Mouse (Mus musculus) left cerebral cortex, adult 9 months (tissue): ENCODE results near the gene Vmn2r13.
"Not testable (repeated sequence)": the region's sequence is repeated elsewhere in the genome, so short reads cannot be mapped to it uniquely, and the experiment has no call there.

Source experiments
- DNase-seq, 2 experiments: peaks; one replicate each; pipeline ENCODE4 v3.0.0; 2022; ENCODE audit warnings: low spot score in 2 of 2

Vmn2r13 gene

GRCm38 (mm10) chr5:109192099-109192498 lies at the start of gene Vmn2r13:
Vmn2r13 (minus strand) TSS chr5:109192199.
- DNase-seq: not testable (repeated sequence)

DNA sequence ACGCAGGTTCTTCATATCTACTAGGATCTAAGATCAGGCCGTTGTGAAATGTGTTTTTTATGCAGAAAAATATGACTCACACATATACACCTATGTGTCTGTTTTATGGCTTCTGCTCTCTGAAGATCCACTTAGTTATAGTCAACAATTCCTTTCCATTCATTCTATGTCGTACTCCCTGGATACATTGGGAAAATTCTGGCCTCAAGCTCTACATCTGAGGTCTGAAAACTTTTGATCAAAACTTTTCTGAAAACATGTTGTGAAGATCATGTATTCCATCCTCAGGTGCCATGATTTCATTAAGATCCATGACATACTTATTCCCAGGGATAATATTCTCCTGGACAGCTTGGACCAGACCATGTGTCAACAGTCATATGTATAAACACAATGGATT lies 32.6 kb upstream of the Vmn2r13 start, which contains the start of gene Vmn2r14:
Gene Vmn2r14 (minus strand): TSS at position 101 of the 400 bp plus-strand sequence.
- no peak for DNase-seq

- not testable (repeated sequence) for DNase-seq
Measured at GRCm38 (mm10) chr5:109166851-109167250, 25.1 kb downstream of the Vmn2r13 start.

GRCm38 (mm10) chr5:109160121-109160520 lies 31.9 kb downstream of the Vmn2r13 start:
- no peak for DNase-seq

GRCm38 (mm10) chr5:109159576-109159975 lies 32.4 kb downstream of the Vmn2r13 start:
- DNase-seq: not testable (repeated sequence)

DNA sequence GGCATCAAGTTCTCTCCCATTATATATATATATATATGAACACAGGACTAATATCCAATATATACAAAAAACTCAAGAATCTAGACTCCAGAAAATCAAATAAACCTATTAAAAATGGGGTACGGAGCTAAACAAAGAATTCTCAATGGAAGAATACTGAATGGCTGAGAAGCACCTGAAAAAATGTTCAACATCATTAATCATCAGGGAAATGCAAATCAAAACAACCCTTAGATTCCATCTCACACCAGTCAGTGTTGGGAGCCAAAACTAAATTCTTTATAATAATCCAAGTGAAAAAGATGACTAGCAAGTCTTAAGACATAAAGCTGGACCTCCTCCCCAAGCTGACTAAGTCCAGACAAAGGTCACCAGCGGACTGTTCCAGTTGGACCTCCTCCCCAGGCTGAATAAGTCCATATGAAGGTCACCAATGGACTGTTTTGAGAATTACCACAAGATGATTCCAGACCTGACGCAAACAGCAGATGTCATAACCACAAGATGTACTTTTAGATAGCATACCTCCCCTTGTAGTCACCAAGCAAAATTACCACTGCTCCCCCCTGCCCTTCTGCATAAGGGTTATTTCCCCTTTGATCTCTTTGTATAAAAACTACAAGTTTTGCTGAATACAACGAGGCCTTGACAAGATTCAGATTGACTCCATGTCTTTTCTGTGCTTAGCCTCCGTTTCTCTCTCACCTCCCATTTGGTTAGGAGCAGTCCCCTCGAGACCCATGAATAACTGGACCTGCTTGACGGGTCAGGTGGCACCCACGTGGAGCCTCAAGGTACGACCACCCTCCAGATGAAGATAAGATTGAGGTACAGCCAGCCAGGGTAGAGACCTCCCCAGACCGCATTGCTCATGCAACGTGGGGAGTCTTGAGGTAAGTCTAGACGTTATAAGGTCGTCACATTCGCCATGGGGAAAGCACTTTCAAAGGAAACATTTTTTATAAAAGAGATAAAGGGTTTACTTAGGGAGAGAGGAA lies 33.2 kb downstream of the Vmn2r13 start:
- DNase-seq: not testable (repeated sequence)

- no peak for DNase-seq
Measured at GRCm38 (mm10) chr5:109139546-109139945, 52.5 kb downstream of the Vmn2r13 start.

DNA sequence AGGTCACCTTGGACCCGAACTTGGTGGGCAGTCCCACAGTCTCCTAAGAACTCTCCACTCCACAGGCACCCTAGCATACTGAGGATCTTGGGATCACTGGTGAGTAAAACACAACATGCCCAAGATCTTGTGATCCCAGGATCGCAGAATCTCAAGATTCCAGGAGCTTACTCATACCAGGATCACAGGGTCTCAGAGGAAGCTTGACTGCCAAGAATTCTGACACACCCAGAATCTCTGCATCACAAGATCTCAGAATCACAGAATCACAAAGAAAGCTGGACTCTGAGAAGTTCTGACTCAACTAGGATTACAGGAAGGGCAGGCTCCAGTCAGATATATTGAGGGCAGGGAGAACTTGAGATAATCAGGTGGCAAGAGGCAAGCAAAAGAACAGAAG lies 55.3 kb downstream of the Vmn2r13 start:
- DNase-seq: no peak
